Mouse (Mus musculus): ENCODE measurements around the gene Tbc1d8. TPM values are rescaled to one million over a fixed set of nuclear protein-coding genes. Genes with fewer than 3 reads are reported as not detected.

Tbc1d8 gene
- total RNA-seq (2012; rRNA removed): 1.5 TPM in 2 replicates
- 1 to 10 TPM in 1 of 2 experiments, not detected in 1; 2.4 TPM for polyA plus RNA-seq (2012; ENCODE audit: insufficient read depth in 1 of 2, insufficient read length in 2 of 2, low read depth in 1 of 2, low replicate concordance in 2 of 2, missing spikeins in 1 of 2)

- Histone ChIP-seq H3K36me3 (ENCODE audit: control insufficient read depth in 1 of 2, insufficient read depth in 2 of 2, low read length in 2 of 2) (peaks cover 0 to 7% of the 10 kb centered on the region in 2 experiments; a peak in 2 of 4 replicates), H3K9ac (ENCODE audit: control insufficient read depth, low read depth, low read length, poor library complexity, severe bottlenecking) (peak within 1 kb of the TSS; percentile 69), H3K4me3 (ENCODE audit: control insufficient read depth in 1 of 2, insufficient read depth in 1 of 2, low read depth in 2 of 2, low read length in 2 of 2) (peak within 1 kb of the TSS; percentile 67 to 99), H3K4me1 (ENCODE audit: control insufficient read depth in 1 of 2, insufficient read depth in 2 of 2, low read length in 2 of 2) (peaks cover 3 to 19% of the 10 kb centered on the region in 2 experiments), H3K27me3 (ENCODE audit: control insufficient read depth in 1 of 2, insufficient read depth in 2 of 2, low read length in 2 of 2) (no peaks in the 10 kb centered on the region), H3K27ac (ENCODE audit: control insufficient read depth, low read depth, low read length) (no peak within 1 kb of the TSS), H3K79me2 (ENCODE audit: control insufficient read depth, insufficient read depth, low read length, poor library complexity) (no peaks in the 10 kb centered on the region; the same call in 1 of the 2 replicates), H3K9me3 (replicated peaks; ENCODE audit: insufficient read depth, low read length) (no peaks in the 10 kb centered on the region)
- peak; percentile 86 for DNase-seq (ENCODE audit: low read depth, low spot score)
- TF ChIP-seq TCF12 (IDR thresholded peaks at IDR 0.05; ENCODE audit: low read depth, low read length) (peak; percentile 31), GABPA (IDR thresholded peaks at IDR 0.05; ENCODE audit: low read depth, low read length) (no peak), ELF1 (IDR thresholded peaks at IDR 0.05; ENCODE audit: low read depth, low read length) (no peak), MYC (IDR thresholded peaks at IDR 0.05; ENCODE audit: low read depth, low read length) (no peak), RAD21 (IDR thresholded peaks at IDR 0.05; ENCODE audit: low read depth, low read length) (no peak), MAZ (IDR thresholded peaks at IDR 0.05; ENCODE audit: low read depth, low read length) (0 out of 2 replicates have a peak, but pooled peaks have one; percentile 50), ZKSCAN1 (IDR thresholded peaks at IDR 0.05; ENCODE audit: low read depth, low read length) (no peak), HCFC1 (IDR thresholded peaks at IDR 0.05; ENCODE audit: low read depth, low read length) (peak; percentile 45; the same call in 1 of the 2 replicates), ZNF384 (IDR thresholded peaks at IDR 0.05; ENCODE audit: low read depth, low read length) (no peak), SIN3A (IDR thresholded peaks at IDR 0.05; ENCODE audit: low read length) (peak; percentile 51), CHD2 (IDR thresholded peaks at IDR 0.05; ENCODE audit: low read length) (no peak), MYB (IDR thresholded peaks at IDR 0.05; ENCODE audit: low read depth, low read length) (no peak), UBTF (IDR thresholded peaks at IDR 0.05; ENCODE audit: borderline replicate concordance, insufficient read depth, low read depth, low read length) (no peak), NELFE (IDR thresholded peaks at IDR 0.05; ENCODE audit: low read depth, low read length) (peak; percentile 81), ZMIZ1 (IDR thresholded peaks at IDR 0.05; ENCODE audit: low read depth, low read length) (peak; percentile 93), ETS1 (IDR thresholded peaks at IDR 0.05; ENCODE audit: low read depth, low read length) (no peak), CHD1 (IDR thresholded peaks at IDR 0.05; ENCODE audit: low read depth, low read length) (no peak), GATA1 (IDR thresholded peaks at IDR 0.05; ENCODE audit: low read depth, low read length) (no peak), USF1 (IDR thresholded peaks at IDR 0.05; ENCODE audit: low read depth, low read length) (peak; percentile 22; the same call in 1 of the 2 replicates), TBP (IDR thresholded peaks at IDR 0.05; ENCODE audit: low read depth, low read length) (no peak), TAL1 (IDR thresholded peaks at IDR 0.05; ENCODE audit: low read length) (no peak), POLR2AphosphoS5 (IDR thresholded peaks at IDR 0.05; ENCODE audit: borderline replicate concordance, low read depth, low read length) (no peak), E2F4 (IDR thresholded peaks at IDR 0.05; ENCODE audit: borderline replicate concordance, low read depth, low read length) (no peak), POLR2AphosphoS2 (IDR thresholded peaks at IDR 0.05; ENCODE audit: low read length) (peak; percentile 76; the same call in 1 of the 2 replicates), MAX (IDR thresholded peaks at IDR 0.05; ENCODE audit: low read length) (no peak), USF2 (IDR thresholded peaks at IDR 0.05; ENCODE audit: borderline replicate concordance in 1 of 2, insufficient read depth in 1 of 2, low read depth in 1 of 2, low read length in 2 of 2) (no peak), MXI1 (IDR thresholded peaks at IDR 0.05; ENCODE audit: low read depth, low read length) (peak; percentile 48; the same call in 1 of the 2 replicates), ZC3H11A (IDR thresholded peaks at IDR 0.05; ENCODE audit: low read depth, low read length) (no peak), MAFK (IDR thresholded peaks at IDR 0.05; ENCODE audit: borderline replicate concordance, low read depth, low read length) (no peak), JUND (IDR thresholded peaks at IDR 0.05; ENCODE audit: low read depth, low read length) (no peak), EP300 (IDR thresholded peaks at IDR 0.05; ENCODE audit: low read depth in 1 of 2, low read length in 2 of 2) (no peak), KAT2A (conservative IDR thresholded peaks at IDR 0.05; ENCODE audit: low read depth, low read length) (no peak), POLR2A (IDR thresholded peaks at IDR 0.05; ENCODE audit: control insufficient read depth in 1 of 2, insufficient read depth in 1 of 2, low read depth in 1 of 2, low read length in 2 of 2, poor library complexity in 1 of 2) (peak; percentile 72 to 84), CTCF (IDR thresholded peaks at IDR 0.05 in 2 of 3, conservative IDR thresholded peaks at IDR 0.05 in 1 of 3; ENCODE audit: control insufficient read depth in 1 of 3, insufficient read depth in 1 of 3, low read depth in 2 of 3, low read length in 3 of 3, poor library complexity in 1 of 3, severe bottlenecking in 1 of 3) (no peak), BHLHE40 (IDR thresholded peaks at IDR 0.05; ENCODE audit: borderline replicate concordance, low read depth, low read length) (0 out of 2 replicates have a peak, but pooled peaks have one; percentile 11), RCOR1 (IDR thresholded peaks at IDR 0.05; ENCODE audit: low read depth, low read length) (no peak)
Measured at GRCm38 (mm10) chr1:39478057-39478895, at the start of gene Tbc1d8. Tbc1d8 (minus strand) TSS chr1:39478755.
